Mouse (Mus musculus) brain, embryonic 14.5 days (tissue): ENCODE data around the gene Plekha4.
"Not testable (repeated sequence)": the region's sequence is repeated elsewhere in the genome, so short reads cannot be mapped to it uniquely, and the experiment has no call there.

Source experiments
- CTCF ChIP-seq: fragments of 200-500 bp; IDR thresholded peaks from 2 replicates; pipeline ENCODE4 v1.5.1; 2012; ENCODE audit warnings: inconsistent platforms, mild to moderate bottlenecking, moderate library complexity, borderline replicate concordance; ENCODE audit not compliant: insufficient read depth, insufficient read length; ENCODE audit errors: extremely low read depth
- POLR2A ChIP-seq: fragments of 200-500 bp; IDR thresholded peaks from 2 replicates; pipeline ENCODE4 v1.6.1; 2012; ENCODE audit warnings: mild to moderate bottlenecking, inconsistent platforms, borderline replicate concordance; ENCODE audit not compliant: poor library complexity, insufficient read depth, insufficient read length, severe bottlenecking; ENCODE audit errors: extremely low read depth

DNA sequence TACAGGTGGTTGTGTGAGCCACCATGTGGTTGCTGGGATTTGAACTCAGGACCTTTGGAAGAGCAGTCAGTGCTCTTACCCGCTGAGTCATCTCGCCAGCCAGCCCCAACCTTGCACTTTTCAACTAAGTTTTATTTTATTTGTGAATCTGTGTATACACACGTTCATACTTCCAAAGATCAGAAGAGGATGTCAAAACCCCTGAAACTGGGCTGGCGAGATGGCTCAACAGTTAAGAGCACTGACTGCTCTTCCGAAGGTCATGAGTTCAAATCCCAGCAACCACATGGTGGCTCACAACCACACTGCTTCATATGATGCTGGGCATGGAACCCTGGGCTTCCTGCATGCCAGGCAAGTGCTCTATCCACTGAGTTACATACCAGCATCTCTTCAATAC, 41.1 kb upstream of the Plekha4 start:
- TF ChIP-seq CTCF, POLR2A: not testable (repeated sequence)
